Mouse (Mus musculus) heart, postnatal 0 days (tissue): ENCODE measurements around the gene Agpat2. TPM values are rescaled to one million over a fixed set of nuclear protein-coding genes. Genes with fewer than 3 reads are reported as not detected.
A peak's percentile ranks its signal among the peaks of the same experiment; 100 is the strongest.

Source experiments
- ATAC-seq: fragments of 200-750 bp; cut with Nextera tagmentation; 2 replicates; pipeline ENCODE4 v1.8.0; 2017; ENCODE audit warnings: low read depth, moderate number of reproducible peaks, moderate library complexity; ENCODE audit not compliant: insufficient read depth
- DNase-seq: peaks from one replicate; pipeline ENCODE4 v3.0.0-alpha.2; 2016; ENCODE audit warnings: low spot score
- H3K27ac ChIP-seq: fragments of 300-500 bp; sonication (generic); 2 replicates; pipeline ENCODE4 v1.5.1; 2014; ENCODE audit warnings: low read depth, mild to moderate bottlenecking
- H3K27me3 ChIP-seq: fragments of 300-500 bp; sonication (generic); 2 replicates; pipeline ENCODE4 v1.6.1; 2014; ENCODE audit warnings: low read length, mixed read lengths; ENCODE audit not compliant: control insufficient read depth, insufficient read depth
- H3K36me3 ChIP-seq: fragments of 300-500 bp; sonication (generic); replicated peaks from 2 replicates; pipeline ENCODE4 v1.6.1; 2014; ENCODE audit warnings: low read length, mixed read lengths; ENCODE audit not compliant: control insufficient read depth, insufficient read depth
- H3K4me1 ChIP-seq: fragments of 300-500 bp; sonication (generic); 2 replicates; pipeline ENCODE4 v1.6.1; 2014; ENCODE audit warnings: antibody characterized with exemption; ENCODE audit not compliant: control insufficient read depth, insufficient read depth
- H3K4me2 ChIP-seq: fragments of 300-500 bp; sonication (generic); 2 replicates; pipeline ENCODE4 v1.6.1; 2014; ENCODE audit warnings: low read depth, mild to moderate bottlenecking, low read length, moderate library complexity
- H3K4me3 ChIP-seq: fragments of 300-500 bp; sonication (generic); 2 replicates; pipeline ENCODE4 v1.5.1; 2014; ENCODE audit warnings: low read depth, low read length
- H3K9ac ChIP-seq: fragments of 300-500 bp; sonication (generic); replicated peaks from 2 replicates; pipeline ENCODE4 v1.6.1; 2014; ENCODE audit warnings: low read depth, low read length, mixed read lengths
- H3K9me3 ChIP-seq: fragments of 300-500 bp; sonication (generic); replicated peaks from 2 replicates; pipeline ENCODE4 v1.6.1; 2016; ENCODE audit warnings: low read length; ENCODE audit not compliant: control insufficient read depth
- CTCF ChIP-seq: IDR thresholded peaks from 2 replicates; pipeline ENCODE4 v1.5.1; 2016; ENCODE audit warnings: antibody characterized with exemption, control low read depth, low read depth
- EP300 ChIP-seq: IDR thresholded peaks from 2 replicates; pipeline ENCODE4 v1.6.1; 2016; ENCODE audit warnings: antibody characterized with exemption, low read depth
- WGBS: fragments of 180-500 bp; shearing (Covaris S2); extraction: QIAGEN DNeasy Blood & Tissue Kit; methylation state at CpG from one replicate; pipeline ENCODE4 v1.1.7; 2014; 5-methylcytosine and 5-hydroxymethylcytosine counted together
- polyA plus RNA-seq: library from polyadenylated mRNA; unstranded; fragments of >200 nt; fragmentation: Nextera tagmentation; extraction: Ambion mirVana; gene quantifications from 2 replicates; pipeline ENCODE4 v1.2.1, GENCODE M21; 2015
- total RNA-seq: library from RNA; depleted of rRNA; stranded (reverse); fragments of >200 nt; gene quantifications from 2 replicates; pipeline ENCODE4 v1.2.3, GENCODE M21; 2014; ENCODE audit warnings: low replicate concordance

Gene Agpat2
- total and polyA plus RNA-seq, 2 experiments from 2014 or later: 24.1 to 41.0 TPM

DNA sequence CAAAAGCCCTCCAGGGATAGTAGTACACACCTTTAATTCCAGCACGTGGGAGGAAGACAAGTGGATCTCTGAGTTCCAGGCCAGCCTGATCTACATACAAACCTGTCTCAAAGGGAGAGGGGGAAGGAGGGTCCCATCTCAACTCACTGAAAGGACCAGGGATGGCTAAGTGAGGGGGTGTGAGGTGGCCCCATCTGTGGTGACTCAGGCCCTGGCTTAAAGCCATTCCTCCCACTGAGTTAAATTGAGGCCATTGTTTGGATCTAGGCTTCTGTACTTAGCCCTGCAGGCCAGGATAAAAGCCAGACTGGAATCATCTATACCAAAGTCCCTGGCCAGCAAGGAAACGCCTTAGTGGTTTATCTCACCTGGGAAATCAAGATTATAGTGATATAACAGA, 17.0 kb upstream of the Agpat2 start:
- TF ChIP-seq CTCF: no peak
- no peak for TF ChIP-seq EP300
- Histone ChIP-seq H3K4me2 (no peak overlapping the region), H3K9me3 (no peaks in the 10 kb centered on the region), H3K9ac (no peak overlapping the region), H3K27me3 (0 out of 2 replicates have a peak, but pooled peaks cover 9% of the 10 kb centered on the region), H3K36me3 (no peaks in the 10 kb centered on the region), H3K4me1 (no peaks in the 10 kb centered on the region), H3K27ac (no peak overlapping the region), H3K4me3 (no peak overlapping the region)
- no peak for DNase-seq
- no peak for ATAC-seq
- 46% methylated on average over 2 of the region's 2 CpGs for whole genome bisulfite sequencing

DNA sequence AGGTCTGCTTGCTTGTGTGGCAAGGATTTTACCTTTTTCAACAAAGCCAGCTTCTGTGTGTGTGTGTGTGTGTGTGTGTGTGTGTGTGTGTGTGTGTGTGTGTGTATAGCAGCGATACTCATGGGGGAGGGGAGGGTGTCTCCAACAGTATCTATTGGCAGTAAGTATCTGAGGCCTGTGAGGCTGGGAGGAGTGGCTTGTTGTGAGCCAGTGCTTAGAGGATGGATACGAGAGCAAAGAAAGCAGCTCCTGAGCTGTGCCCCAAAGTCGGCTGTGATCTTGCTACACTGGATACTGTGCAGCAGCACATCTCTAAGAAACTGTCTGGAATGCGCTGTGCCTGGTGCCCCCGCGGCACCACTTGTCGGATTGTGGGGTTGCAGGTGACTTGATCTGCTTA, 13.7 kb upstream of the Agpat2 start:
- 54% methylated on average over 7 of the region's 7 CpGs for WGBS
- Histone ChIP-seq H3K4me1 (peaks cover 5% of the 10 kb centered on the region; the same call in 1 of the 2 replicates), H3K27me3 (0 out of 2 replicates have a peak, but pooled peaks cover 9% of the 10 kb centered on the region), H3K9me3 (no peaks in the 10 kb centered on the region), H3K27ac (no peak overlapping the region), H3K4me3 (no peak overlapping the region), H3K9ac (no peak overlapping the region), H3K4me2 (no peak overlapping the region), H3K36me3 (no peaks in the 10 kb centered on the region)
- ATAC-seq: no peak
- no peak for DNase-seq
- TF ChIP-seq CTCF: no peak
- no peak for TF ChIP-seq EP300

DNA sequence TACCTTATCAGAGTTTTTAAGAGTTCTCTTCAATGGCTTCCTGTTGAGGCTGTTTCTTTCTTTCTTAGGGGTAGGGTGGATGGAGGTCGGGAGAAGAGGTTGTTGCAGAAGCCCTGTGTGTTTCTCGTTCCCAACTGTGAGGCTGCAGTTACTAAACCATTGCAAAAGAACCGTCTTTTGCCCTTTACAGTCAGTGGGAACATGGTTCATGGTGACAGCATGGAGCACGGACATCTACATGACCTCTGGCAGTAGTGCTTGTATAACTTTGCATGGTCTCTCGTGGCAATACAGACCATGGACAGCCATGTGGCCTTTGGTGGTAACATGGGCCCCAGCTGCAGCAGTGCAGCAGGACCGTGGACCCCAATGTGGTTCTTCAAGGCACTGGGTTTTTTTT, 13.1 kb upstream of the Agpat2 start:
- Histone ChIP-seq H3K4me2 (no peak overlapping the region), H3K36me3 (no peaks in the 10 kb centered on the region), H3K4me3 (no peak overlapping the region), H3K27me3 (0 out of 2 replicates have a peak, but pooled peaks cover 9% of the 10 kb centered on the region), H3K27ac (no peak overlapping the region), H3K9ac (no peak overlapping the region), H3K4me1 (peaks cover 5% of the 10 kb centered on the region; the same call in 1 of the 2 replicates), H3K9me3 (no peaks in the 10 kb centered on the region)
- DNase-seq: no peak
- TF ChIP-seq EP300: no peak
- no peak for TF ChIP-seq CTCF
- WGBS: 52% methylated on average over 6 of the region's 6 CpGs
- no peak for ATAC-seq

DNA sequence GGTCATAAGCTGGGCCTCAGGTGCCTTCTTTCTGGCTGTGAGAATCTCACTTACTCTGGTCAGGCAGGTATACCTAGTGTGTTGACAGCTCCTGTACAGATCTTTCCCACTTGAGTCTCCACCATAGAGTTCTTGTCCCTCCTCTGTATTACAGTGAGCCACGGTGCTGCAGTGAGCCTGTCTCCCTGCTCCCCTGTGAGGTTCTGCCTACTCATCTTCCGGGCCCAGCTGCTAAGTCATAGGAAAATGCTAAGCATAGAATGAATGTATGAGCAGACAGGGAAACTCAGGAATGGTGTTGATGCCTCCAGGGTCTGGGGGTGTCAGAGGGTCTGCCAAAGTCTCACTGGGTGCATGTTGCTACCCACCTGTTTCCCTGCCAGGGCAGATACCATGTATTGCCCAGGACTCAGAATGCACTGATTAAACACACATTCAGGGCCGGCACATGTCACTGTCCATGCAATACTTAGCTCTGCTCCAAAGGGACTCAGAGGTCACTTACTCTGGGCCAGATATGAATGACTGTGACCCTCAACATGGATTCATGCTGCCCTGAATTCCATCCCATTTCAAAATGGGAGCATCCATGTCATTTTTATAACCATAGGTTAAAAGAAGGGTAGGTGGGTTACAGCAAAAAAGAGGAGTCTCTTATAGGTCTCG, 11.4 kb upstream of the Agpat2 start:
- no peak overlapping the region for H3K4me3 ChIP-seq
- TF ChIP-seq CTCF: no peak
- TF ChIP-seq EP300: no peak
- no peak overlapping the region for H3K9ac ChIP-seq
- DNase-seq: no peak
- H3K36me3 ChIP-seq: no peaks in the 10 kb centered on the region
- WGBS: 77% methylated on average over 4 of the region's 4 CpGs
- H3K4me2 ChIP-seq: no peak overlapping the region
- 0 out of 2 replicates have a peak, but pooled peaks cover 9% of the 10 kb centered on the region for H3K27me3 ChIP-seq
- H3K27ac ChIP-seq: no peak overlapping the region
- peaks cover 5% of the 10 kb centered on the region; the same call in 1 of the 2 replicates for H3K4me1 ChIP-seq
- ATAC-seq: no peak
- no peaks in the 10 kb centered on the region for H3K9me3 ChIP-seq

DNA sequence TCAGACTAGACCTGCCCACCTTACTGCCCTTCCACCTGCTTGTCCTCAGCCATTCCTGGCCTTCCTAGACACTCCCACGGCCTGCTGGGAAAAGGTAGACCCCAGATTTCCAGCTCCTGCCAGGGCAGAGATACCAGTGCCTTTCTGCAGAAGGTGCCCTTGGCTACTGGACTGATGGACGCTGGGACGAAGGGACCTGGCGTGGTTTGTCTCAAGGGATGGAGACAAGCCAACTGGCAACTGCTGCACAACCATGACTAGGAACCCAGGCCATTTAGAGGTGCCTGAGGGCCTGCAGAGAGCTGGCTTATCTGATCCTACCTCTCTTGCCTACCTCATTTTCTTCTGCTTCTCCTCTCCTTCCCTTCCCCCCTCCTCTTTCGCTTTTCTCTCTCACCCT, 10.7 kb upstream of the Agpat2 start:
- Histone ChIP-seq H3K36me3 (no peaks in the 10 kb centered on the region), H3K27me3 (0 out of 2 replicates have a peak, but pooled peaks cover 9% of the 10 kb centered on the region), H3K4me1 (peaks cover 5% of the 10 kb centered on the region; the same call in 1 of the 2 replicates), H3K9me3 (no peaks in the 10 kb centered on the region), H3K4me2 (no peak overlapping the region), H3K27ac (no peak overlapping the region), H3K9ac (no peak overlapping the region), H3K4me3 (no peak overlapping the region)
- no peak for DNase-seq
- ATAC-seq: peak; percentile 31; the same call in 1 of the 2 replicates
- TF ChIP-seq CTCF (no peak), EP300 (no peak)
- 53% methylated on average over 5 of the region's 5 CpGs for WGBS

DNA sequence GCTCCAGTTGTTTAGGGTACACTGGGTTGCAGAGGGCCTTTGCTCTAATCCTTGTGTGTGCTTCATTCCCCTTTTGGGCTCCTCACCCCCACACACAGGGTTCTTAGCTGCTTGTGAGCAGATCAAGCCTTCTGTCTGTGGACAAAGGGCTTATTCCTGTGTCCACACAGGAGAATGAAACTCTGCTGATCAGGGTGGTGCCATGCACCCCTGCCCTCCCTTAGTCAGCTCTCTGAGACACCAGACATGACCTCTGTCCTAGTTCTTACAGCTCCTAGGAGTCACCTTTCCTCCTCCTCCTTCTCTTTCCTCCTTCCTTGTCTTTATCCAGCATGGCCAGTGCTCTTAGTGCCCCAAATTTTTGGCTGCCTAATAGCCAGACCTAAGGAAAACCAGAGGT, 7.7 kb upstream of the Agpat2 start:
- Histone ChIP-seq H3K27ac (no peak overlapping the region), H3K36me3 (no peaks in the 10 kb centered on the region), H3K9me3 (no peaks in the 10 kb centered on the region), H3K4me1 (peaks cover 22% of the 10 kb centered on the region), H3K9ac (no peak overlapping the region), H3K27me3 (no peaks in the 10 kb centered on the region), H3K4me3 (no peak overlapping the region), H3K4me2 (no peak overlapping the region)
- ATAC-seq (no peak), DNase-seq (no peak)
- TF ChIP-seq CTCF (no peak), EP300 (no peak)
